9 mouse cellular contexts compared by ENCODE assay signal in the genomic region with DNA sequence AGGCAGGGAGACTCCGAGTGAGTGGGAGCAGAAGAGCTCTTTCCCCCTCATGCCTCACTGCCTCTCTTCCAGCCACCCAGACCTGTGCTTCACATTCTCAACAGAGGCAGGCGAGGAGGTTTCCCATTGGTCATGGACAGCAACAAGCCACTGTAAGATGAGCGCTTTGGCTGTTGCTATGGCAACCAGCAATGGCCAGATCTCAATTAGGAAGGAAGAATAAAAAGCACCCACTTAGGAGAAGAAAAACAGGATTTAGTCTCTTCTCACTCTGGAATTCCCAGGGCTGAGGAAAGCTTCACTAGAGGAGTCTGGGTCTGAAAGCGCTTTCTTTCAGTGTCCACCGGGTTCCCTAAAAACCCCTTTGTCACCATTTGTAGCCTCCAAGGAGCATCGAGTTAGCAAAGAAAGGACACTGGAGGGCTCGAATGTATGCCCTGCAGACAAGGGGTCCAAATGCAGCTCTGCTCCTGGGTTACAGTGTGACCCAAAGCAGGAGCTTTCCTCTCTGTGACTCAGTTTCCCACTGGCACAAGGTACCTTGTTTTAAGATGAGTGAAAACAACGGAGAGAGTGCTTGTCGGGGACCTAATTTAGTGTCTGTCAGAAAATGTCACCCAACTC. TPM values are rescaled to one million over a fixed set of nuclear protein-coding genes. Genes with fewer than 3 reads are reported as not detected.
DNase-seq lines count a peak whose midpoint lies in the region; ATAC-seq lines count a peak whose summit lies in the region.
"Had no signal": no experiment of that assay in that cellular context is flagged by ENCODE, and none has a peak within 500 bp of the region (broad histone marks: within the 10 kb centered on the region; RNA-seq: fewer than 3 reads in every experiment).

No protein-coding gene starts in this region.

- 19% methylated on average over 9 of the region's 9 CpGs for WGBS in kidney, embryonic 15.5 days
- WGBS in forebrain, embryonic 12.5 days: 6% methylated on average over 9 of the region's 9 CpGs
- WGBS in neural tube, embryonic 11.5 days: 20% methylated on average over 9 of the region's 9 CpGs

- peak overlapping the region; percentile 38 for H3K4me2 ChIP-seq in kidney, embryonic 15.5 days
- H3K4me2 ChIP-seq in forebrain, embryonic 12.5 days: peak overlapping the region; percentile 42
- peak overlapping the region; percentile 15; the same call in 1 of the 2 replicates for H3K4me2 ChIP-seq in neural tube, embryonic 11.5 days (ENCODE audit: low read depth)

- H3K4me1 ChIP-seq in kidney, embryonic 15.5 days: peaks cover 20% of the 10 kb centered on the region
- peaks cover 42% of the 10 kb centered on the region for H3K4me1 ChIP-seq in forebrain, embryonic 12.5 days
- peaks cover 23% of the 10 kb centered on the region for H3K4me1 ChIP-seq in neural tube, embryonic 11.5 days (ENCODE audit: control insufficient read depth, insufficient read depth, low read length)

- no peak for DNase-seq in kidney, adult 11 months
- DNase-seq in layer of hippocampus, adult 9-11 months: peak; percentile 86
- peak; percentile 84 for DNase-seq in neural tube, embryonic 11.5 days (ENCODE audit: low spot score)
- DNase-seq in testis, postnatal 14 days (ENCODE audit: low spot score): no peak
- no peak for DNase-seq in gastrocnemius, postnatal 36 days
- no peak for DNase-seq in urinary bladder, adult 18-20 months (ENCODE audit: low spot score in 2 of 2)

- H3K36me3 ChIP-seq in kidney, embryonic 15.5 days: peaks cover 32% of the 10 kb centered on the region
- H3K36me3 ChIP-seq in forebrain, embryonic 12.5 days (replicated peaks): peaks cover 20% of the 10 kb centered on the region
- H3K36me3 ChIP-seq in neural tube, embryonic 11.5 days (ENCODE audit: control insufficient read depth, insufficient read depth, low read length): no peaks in the 10 kb centered on the region

- no peak overlapping the region for H3K4me3 ChIP-seq in kidney, embryonic 15.5 days (replicated peaks)
- no peak overlapping the region for H3K4me3 ChIP-seq in forebrain, embryonic 12.5 days (replicated peaks)
- H3K4me3 ChIP-seq in neural tube, embryonic 11.5 days (ENCODE audit: low read depth, low read length): no peak overlapping the region

- intact Hi-C loops in gastrocnemius, postnatal 36 days (cut with DNase I): no loop called here

- no peaks in the 10 kb centered on the region for H3K9me3 ChIP-seq in kidney, embryonic 15.5 days (replicated peaks)
- H3K9me3 ChIP-seq in forebrain, embryonic 12.5 days: no peaks in the 10 kb centered on the region
- H3K9me3 ChIP-seq in neural tube, embryonic 11.5 days (ENCODE audit: control insufficient read depth, low read length): no peaks in the 10 kb centered on the region

- H3K27ac ChIP-seq in kidney, embryonic 15.5 days: peak overlapping the region; percentile 58; the same call in 1 of the 2 replicates
- peak overlapping the region; percentile 98 for H3K27ac ChIP-seq in forebrain, embryonic 12.5 days
- H3K27ac ChIP-seq in neural tube, embryonic 11.5 days (ENCODE audit: low read depth, low read length): peak overlapping the region; percentile 89

- H3K27me3 ChIP-seq in kidney, embryonic 15.5 days: no peaks in the 10 kb centered on the region
- H3K27me3 ChIP-seq in forebrain, embryonic 12.5 days: no peaks in the 10 kb centered on the region
- H3K27me3 ChIP-seq in neural tube, embryonic 11.5 days (ENCODE audit: control insufficient read depth, insufficient read depth, low read length): no peaks in the 10 kb centered on the region
- H3K27me3 ChIP-seq: CH12.LX had no signal

- ATAC-seq in kidney, embryonic 15.5 days (replicated peaks; ENCODE audit: low FRiP score): peak; percentile 91
- ATAC-seq in forebrain, embryonic 12.5 days (ENCODE audit: low FRiP score): peak; percentile 96
- peak; percentile 94 for ATAC-seq in neural tube, embryonic 11.5 days (ENCODE audit: insufficient read depth, low FRiP score, low TSS enrichment)

- H3K9ac ChIP-seq in kidney, embryonic 15.5 days: no peak overlapping the region
- peak overlapping the region; percentile 27; the same call in 1 of the 2 replicates for H3K9ac ChIP-seq in forebrain, embryonic 12.5 days
- H3K9ac ChIP-seq in neural tube, embryonic 11.5 days (ENCODE audit: low read length): peak overlapping the region; percentile 3

RNA-seq across cellular contexts. Expression of a gene that starts 30.8 kb away (rescaled TPM):
- polyA plus RNA-seq in kidney, embryonic 15.5 days (2015; fragmentation: Nextera tagmentation; extraction: Ambion mirVana): 93.4 and 95.4 TPM in 2 replicates
- 83.7 and 85.6 TPM in 2 replicates for polyA plus RNA-seq in forebrain, embryonic 12.5 days (2016; fragmentation: Nextera tagmentation; extraction: Ambion mirVana)
- polyA plus RNA-seq in neural tube, embryonic 11.5 days (2014; fragmentation: Nextera tagmentation; extraction: Ambion mirVana): 115 and 116 TPM in 2 replicates
- total RNA-seq in gastrocnemius, postnatal 36 days (2021): 10 to 100 TPM; 39.3 to 42.6 TPM

Comparison
In these comparisons a context has a peak if more than half of its experiments do, and no peak if none do; other contexts are left out.
1. DNase-seq: peak in layer of hippocampus, adult 9-11 months (single experiment) and neural tube, embryonic 11.5 days (single experiment); none in kidney, adult 11 months (single experiment), testis, postnatal 14 days (single experiment), gastrocnemius, postnatal 36 days (0 of 2) and urinary bladder, adult 18-20 months (0 of 2).
2. Peak in every context shown above with its lines, with median percentiles within 50 percentile points of each other: ATAC-seq, H3K27ac ChIP-seq and H3K4me2 ChIP-seq.